Mouse (Mus musculus) bone marrow macrophage, adult 2 months (primary cell): Measurements from ENCODE around the gene Tbc1d9b.

ENCODE experiments used
- CTCF ChIP-seq: IDR thresholded peaks from 2 replicates; pipeline ENCODE4 v1.5.1; 2012; ENCODE audit warnings: low read depth, mild to moderate bottlenecking, low read length, moderate library complexity
- POLR2A ChIP-seq: IDR thresholded peaks from 2 replicates; pipeline ENCODE4 v1.6.1; 2012; ENCODE audit warnings: mild to moderate bottlenecking, low read depth, low read length, borderline replicate concordance

DNA sequence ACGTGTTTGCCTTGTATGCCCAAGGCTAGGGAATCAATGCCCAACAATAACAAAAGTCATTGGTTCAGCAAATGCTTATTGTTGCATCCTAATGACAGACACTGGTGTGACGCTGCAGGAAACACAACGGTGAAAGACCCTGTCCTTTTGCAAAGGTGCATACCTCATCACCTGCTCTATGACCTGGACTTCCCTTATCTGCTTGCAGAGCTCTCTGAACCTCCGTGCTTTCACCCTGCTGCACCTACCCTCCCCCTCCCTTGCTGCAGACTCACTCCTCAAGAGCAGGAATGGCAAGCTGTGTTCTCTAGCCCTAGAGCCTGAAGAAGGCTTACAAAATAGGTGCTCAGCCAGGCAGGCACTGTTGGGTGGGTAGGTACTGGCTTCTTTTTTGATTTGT is 63.6 kb downstream of the Tbc1d9b start:
- TF ChIP-seq CTCF: no peak
- TF ChIP-seq POLR2A: no peak
